Mouse (Mus musculus): ENCODE results near the gene Scarb1.

DNA sequence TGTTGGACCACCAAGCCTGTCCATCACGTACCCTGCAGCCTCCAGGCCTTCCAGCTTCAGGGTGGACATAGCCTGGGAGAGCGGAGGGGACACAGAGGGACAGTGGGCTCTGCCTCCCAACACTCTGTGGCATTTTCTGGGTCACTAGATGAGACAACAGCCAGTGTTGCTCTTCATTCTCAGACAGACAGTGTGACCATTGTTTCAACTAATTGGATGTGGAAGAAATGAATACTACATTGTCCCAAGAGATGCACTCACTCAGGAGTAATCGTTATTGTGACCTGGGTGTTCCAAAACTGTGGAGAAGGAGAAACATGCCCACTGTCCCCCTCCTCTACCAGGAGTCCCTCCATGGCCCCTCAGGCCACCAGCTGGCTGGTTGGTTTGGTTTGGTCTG, 8.5 kb upstream of the Scarb1 start:
- no peak for TF ChIP-seq CTCF (IDR thresholded peaks at IDR 0.05; ENCODE audit: low read depth)
- TF ChIP-seq EP300 (optimal IDR thresholded peaks at IDR 0.05) = no peak
